Mouse (Mus musculus): ENCODE data around the gene Elovl7.

Elovl7 gene

DNA sequence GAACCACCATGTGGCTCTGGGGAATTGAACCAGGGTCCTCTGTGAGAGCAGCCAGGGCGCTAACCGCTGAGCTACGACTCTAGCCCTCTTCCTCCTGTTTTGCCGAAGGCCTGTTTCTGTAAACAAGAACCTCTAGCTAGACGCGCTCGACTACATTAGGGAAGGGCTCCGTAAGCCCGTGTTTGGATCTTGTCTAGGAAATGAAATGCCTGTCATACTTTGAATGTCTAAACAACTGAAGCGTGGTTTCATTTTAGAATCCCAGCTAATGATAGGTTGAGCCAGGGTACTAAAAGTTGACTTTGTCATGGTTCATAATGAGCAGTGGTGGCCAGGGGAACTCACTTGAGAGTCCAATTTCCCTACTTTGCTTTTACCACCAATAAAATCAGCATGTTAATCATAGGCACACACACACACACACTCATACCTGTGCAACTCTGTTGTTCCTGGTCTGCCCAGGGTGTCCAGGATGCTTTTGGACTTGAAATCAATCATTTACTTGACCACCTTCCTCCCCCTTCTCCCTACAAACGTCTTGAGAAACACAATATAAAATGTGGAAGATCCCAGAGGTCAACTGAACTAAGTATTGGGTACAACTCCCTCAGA lies 31.0 kb downstream of the Elovl7 start:
- no peak for DNase-seq

GRCm38 (mm10) chr13:108251106-108251505 lies 36.9 kb downstream of the Elovl7 start:
- DNase-seq: no peak

GRCm38 (mm10) chr13:108253977-108254376 lies 39.8 kb downstream of the Elovl7 start:
- no peak for DNase-seq

GRCm38 (mm10) chr13:108263042-108263441 lies 48.8 kb downstream of the Elovl7 start:
- DNase-seq: no peak

DNA sequence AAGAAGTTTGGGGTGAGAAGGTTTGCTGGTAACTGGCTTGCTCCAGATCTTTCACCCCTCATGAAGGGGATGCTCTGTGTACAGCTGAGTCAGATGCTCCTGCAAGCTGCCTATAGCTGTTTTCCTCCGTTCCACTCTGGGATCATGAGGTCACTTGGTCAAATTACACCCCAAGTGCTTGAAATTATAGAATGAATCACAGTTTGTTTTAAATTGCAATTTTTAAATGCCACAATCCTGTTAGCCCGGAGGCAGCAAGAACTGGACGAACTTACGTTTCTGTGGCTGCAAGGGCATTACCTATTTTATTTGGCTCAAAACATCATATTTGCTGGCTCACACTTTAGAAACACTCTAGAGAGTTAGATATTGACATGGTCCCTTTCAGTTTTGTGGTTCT lies 51.2 kb downstream of the Elovl7 start:
- no peak for DNase-seq

- no peak for DNase-seq
Measured at GRCm38 (mm10) chr13:108267841-108268634, 53.8 kb downstream of the Elovl7 start.

GRCm38 (mm10) chr13:108271458-108272148 lies 57.4 kb downstream of the Elovl7 start:
- no peak for DNase-seq

GRCm38 (mm10) chr13:108272332-108272731 lies 58.1 kb downstream of the Elovl7 start:
- no peak for DNase-seq

DNA sequence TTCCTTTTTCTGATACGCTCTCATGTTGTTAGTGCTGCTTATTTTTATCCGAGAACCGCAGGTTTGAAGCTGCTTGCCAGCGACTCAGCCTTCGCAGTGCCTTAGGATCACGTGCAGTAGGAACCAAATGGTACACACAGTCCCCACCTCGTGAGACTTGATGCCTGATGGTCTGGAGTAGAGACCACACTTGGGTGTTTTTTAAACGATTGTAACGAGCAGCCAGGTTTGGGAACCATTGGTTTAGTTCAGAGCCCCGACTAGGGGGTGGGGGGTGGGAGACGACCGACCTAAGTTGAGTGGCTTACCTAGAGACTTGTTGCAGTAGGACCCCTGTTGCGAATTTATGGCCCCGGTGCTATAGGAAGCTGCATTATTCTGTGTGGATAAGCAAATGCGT lies 58.8 kb downstream of the Elovl7 start:
- no peak for DNase-seq

DNA sequence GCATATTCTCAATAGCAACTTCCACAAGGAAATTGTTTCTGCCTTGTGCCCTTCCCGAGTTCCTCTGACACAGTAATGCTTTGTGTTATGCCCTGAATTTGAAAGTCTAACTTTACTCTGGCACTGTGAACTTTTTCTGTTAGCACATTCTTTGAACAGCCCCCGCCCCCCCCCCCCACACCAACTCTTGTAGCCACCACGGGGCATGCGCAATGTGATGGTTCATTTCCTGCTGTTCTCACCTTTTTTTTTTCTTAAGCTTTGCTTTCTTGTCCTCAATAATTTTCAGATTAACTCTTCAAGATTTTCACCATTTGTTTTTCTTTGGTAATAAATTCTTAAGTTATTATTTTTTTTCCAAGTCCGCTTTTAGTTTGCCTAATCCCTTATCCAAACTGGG lies 59.3 kb downstream of the Elovl7 start:
- no peak for DNase-seq

DNA sequence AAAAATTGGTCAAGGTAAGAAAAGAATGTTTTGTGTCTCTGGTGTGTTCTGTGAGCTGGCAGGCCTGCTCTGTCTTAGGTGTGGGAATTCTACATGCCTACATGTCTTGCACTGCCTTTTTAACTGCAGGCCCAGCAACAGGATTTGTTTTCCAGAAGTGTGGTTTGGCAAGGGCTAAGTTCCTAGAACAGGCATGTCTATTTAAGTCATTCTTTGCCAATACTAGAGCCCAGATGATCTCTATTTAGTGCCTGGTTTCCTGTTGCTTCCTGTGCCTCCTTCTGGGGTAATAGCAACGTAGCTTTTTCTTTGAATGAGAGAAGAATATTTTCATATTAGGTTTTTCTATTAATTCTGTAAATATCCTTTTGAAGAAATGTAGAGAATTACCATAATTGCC lies 62.4 kb downstream of the Elovl7 start:
- DNase-seq: no peak

- DNase-seq: no peak
Measured at GRCm38 (mm10) chr13:108277320-108277719, 63.1 kb downstream of the Elovl7 start.

DNA sequence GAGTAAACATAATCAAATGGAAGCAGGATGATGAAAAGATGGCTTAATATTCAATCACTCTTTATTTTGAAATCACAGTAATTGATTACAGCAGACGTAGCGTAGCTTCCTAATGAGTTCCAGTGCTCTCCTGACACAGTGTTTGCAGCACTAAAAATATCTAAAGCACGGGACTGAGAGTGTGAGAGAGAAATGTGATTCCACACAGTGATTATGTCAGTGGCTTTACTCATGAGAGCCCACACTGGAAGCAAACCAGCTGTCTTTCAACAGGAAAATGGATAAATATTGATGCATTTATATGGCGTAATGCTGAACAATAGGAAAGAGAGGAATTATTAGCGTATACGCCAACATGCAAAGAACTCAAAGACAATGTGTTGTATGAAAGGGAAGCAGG lies 64.4 kb downstream of the Elovl7 start:
- no peak for DNase-seq

DNA sequence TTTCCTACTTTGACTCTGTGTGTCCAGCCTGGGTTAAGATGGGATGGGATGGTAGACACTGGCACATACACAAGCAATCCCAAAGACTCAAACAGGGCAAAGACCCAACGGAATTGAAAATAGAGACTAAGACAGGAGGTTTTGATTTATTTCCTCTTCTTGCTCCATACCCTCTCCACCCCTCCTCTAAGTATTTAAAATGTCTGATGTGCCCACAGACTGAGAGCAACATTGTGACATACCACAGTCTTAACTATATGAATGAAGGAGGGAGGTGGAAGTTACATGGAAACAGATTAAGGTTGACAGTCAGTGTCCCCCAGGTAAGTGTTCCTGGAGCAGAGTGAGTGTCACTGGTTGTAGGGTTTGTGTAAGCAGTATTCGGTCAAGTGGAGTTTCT lies 70.1 kb downstream of the Elovl7 start:
- DNase-seq: no peak

DNA sequence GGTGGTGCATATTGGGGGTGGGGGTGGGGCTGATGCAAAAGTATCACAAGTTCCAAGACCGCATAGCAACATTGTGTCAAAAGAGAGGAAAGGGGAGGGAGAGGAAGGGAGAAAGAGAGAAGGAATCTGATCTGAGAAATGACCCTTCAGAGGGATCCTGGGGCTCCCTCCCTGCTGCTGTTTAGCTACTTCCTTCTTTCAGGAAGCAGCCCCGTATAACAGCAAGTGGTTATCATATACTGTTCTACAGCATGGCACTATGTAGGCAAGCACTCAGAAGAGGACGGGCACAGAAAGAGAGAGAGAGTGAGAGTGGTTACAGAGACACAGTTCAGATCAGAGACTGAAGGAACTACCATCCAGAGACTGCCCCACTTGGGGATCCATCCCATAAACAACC lies 73.7 kb downstream of the Elovl7 start:
- no peak for DNase-seq

DNA sequence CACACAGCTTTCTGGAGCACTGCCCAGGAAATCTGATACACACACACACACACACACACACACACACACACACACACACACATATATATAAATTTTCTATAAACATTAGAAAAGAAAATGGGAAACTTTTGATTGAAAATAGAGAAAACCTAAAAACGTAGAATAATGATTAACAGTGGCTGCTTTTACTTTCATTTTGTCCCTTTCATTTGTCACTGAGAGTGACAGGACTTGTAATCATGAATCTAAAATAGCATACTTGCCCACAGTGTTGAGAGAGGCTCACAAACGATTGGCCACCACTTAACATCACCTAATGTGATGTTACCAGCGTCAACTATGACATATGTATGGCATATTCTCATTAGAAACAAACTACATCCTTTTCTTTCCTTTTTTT lies 75.2 kb downstream of the Elovl7 start:
- DNase-seq: no peak

DNA sequence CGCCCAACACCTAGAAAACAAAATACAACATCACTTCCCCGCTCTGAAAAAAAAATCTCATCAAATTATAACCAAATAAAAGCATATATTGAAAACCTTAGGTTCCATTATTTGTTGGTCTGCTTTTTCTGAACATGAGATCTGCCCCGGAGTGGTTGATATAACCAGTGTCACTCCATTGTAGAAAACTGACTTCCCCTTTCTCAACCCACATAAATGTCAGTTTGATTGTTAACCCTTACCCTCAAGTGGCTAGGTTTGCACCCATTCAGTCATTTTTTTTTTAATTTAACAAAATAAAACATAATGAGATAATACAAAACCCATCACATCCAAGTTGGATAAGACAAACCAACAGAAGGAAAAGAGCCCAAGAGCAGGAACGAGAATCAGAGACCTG lies 76.1 kb downstream of the Elovl7 start:
- DNase-seq: no peak

DNA sequence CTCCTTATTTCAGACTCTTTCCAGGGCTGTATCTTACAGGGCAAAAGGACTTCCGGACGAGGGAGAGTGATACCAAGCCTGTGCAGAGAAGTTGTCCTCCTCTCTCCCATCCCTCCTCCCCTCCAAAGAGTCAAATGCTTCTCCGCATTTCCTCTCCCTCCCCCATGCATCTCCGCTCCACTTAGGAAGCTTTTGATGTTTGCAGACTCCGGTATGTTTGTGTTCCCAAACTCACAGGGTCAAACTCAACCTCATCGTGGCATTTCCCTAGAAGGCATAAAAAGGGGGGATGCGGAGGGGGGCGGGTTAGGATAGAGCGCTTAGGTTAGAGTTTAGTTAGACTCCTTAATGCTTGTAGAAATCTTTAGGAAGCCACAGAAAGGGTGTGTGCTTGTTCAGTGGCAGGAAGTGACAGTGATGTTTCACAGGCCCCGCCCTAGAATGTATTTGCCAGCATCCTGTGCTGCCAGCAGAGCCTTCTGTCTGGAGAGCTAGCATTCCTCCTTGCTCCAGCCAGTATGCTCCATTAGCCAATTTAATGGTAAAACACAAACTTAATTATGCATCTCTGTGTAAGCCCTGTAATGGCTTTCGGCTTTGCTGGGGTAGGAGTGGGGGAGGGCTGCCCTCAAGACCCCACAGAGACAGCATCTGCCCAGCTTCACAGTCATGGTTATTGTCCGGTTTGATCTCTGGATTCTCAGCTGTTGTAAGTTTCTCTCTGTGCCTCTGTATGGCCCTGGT lies 83.3 kb downstream of the Elovl7 start:
- peak; percentile 72 for DNase-seq

- DNase-seq: peak; percentile 18
Measured at GRCm38 (mm10) chr13:108298241-108298640, 84.0 kb downstream of the Elovl7 start.

DNA sequence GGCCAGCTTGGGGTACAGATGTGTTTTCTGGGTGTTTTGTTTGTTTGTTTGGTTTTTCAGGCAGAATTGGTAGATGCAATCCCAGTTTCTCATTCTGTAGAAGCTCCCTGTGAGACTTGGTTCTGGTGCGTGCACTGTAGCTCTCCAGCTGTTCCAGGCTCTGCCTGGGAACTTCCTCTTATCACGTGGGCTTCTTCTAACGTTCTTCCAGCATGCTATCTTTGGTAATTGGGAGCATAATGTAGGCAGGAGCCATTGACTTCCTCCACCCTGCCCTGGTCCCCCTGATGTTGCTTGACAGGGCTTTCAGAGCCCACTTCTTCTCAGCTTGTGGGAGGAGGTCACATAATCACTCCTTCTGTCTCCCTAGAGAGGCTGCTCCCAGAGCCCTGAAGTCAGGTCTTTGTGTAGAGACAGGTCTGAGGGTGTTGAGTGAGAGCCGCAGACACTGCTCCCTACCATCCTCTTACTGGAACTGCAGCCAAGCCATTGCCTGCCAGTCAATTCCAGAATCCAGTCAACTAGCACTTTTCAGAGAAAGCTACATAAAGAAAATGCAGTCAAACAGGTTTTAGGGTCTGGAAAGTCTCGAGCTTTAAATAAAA lies 86.2 kb downstream of the Elovl7 start:
- DNase-seq: no peak

GRCm38 (mm10) chr13:108301411-108301810 lies 87.2 kb downstream of the Elovl7 start:
- DNase-seq: no peak

GRCm38 (mm10) chr13:108302957-108303675 lies 88.9 kb downstream of the Elovl7 start:
- DNase-seq: peak; percentile 21

Data from thymus, postnatal 14 days (tissue).